Mouse (Mus musculus): ENCODE data around the gene Gm10775. TPM values are rescaled to one million over a fixed set of nuclear protein-coding genes. Genes with fewer than 3 reads are reported as not detected.
A peak's percentile ranks its signal among the peaks of the same experiment; 100 is the strongest.

The Gm10775 gene
- total and polyA plus RNA-seq, 2 experiments from 2014 or later = not detected

GRCm38 (mm10) chr13:65262086-65262485 lies 2.7 kb downstream of the Gm10775 start:
- Histone ChIP-seq H3K9ac (replicated peaks; ENCODE audit: low read depth, low read length) (no peak overlapping the region), H3K4me1 (ENCODE audit: control insufficient read depth, insufficient read depth) (no peaks in the 10 kb centered on the region), H3K27ac (ENCODE audit: low read depth) (no peak overlapping the region), H3K27me3 (ENCODE audit: control insufficient read depth, insufficient read depth, low read length) (no peaks in the 10 kb centered on the region), H3K4me3 (ENCODE audit: low read depth, low read length) (no peak overlapping the region), H3K9me3 (replicated peaks; ENCODE audit: control insufficient read depth, low read length) (peaks cover 17% of the 10 kb centered on the region), H3K4me2 (ENCODE audit: low read depth, low read length) (no peak overlapping the region), H3K36me3 (replicated peaks; ENCODE audit: control insufficient read depth, insufficient read depth, low read length) (no peaks in the 10 kb centered on the region)
- 87% methylated on average over 5 of the region's 5 CpGs for WGBS
- ATAC-seq (ENCODE audit: insufficient read depth, low read depth) = no peak
- TF ChIP-seq EP300 (IDR thresholded peaks at IDR 0.05; ENCODE audit: low read depth) (no peak), CTCF (IDR thresholded peaks at IDR 0.05; ENCODE audit: low read depth) (no peak)
- DNase-seq (ENCODE audit: low spot score) = no peak

- Histone ChIP-seq H3K9me3 (replicated peaks; ENCODE audit: control insufficient read depth, low read length) (no peaks in the 10 kb centered on the region), H3K4me3 (ENCODE audit: low read depth, low read length) (peak overlapping the region; percentile 77), H3K27ac (ENCODE audit: low read depth) (peak overlapping the region; percentile 88), H3K4me2 (ENCODE audit: low read depth, low read length) (peak overlapping the region; percentile 83), H3K4me1 (ENCODE audit: control insufficient read depth, insufficient read depth) (0 out of 2 replicates have a peak, but pooled peaks cover 5% of the 10 kb centered on the region), H3K36me3 (replicated peaks; ENCODE audit: control insufficient read depth, insufficient read depth, low read length) (no peaks in the 10 kb centered on the region), H3K9ac (replicated peaks; ENCODE audit: low read depth, low read length) (peak overlapping the region; percentile 66), H3K27me3 (ENCODE audit: control insufficient read depth, insufficient read depth, low read length) (no peaks in the 10 kb centered on the region)
- DNase-seq (ENCODE audit: low spot score) (no peak), ATAC-seq (ENCODE audit: insufficient read depth, low read depth) (no peak)
- no peak for TF ChIP-seq CTCF (IDR thresholded peaks at IDR 0.05; ENCODE audit: low read depth)
- TF ChIP-seq EP300 (IDR thresholded peaks at IDR 0.05; ENCODE audit: low read depth) = no peak
- 8% methylated on average over 9 of the region's 9 CpGs for WGBS
These were observed 18.6 kb downstream of the Gm10775 start for GRCm38 (mm10) chr13:65277994-65278382.

GRCm38 (mm10) chr13:65278383-65279341 lies 19.3 kb downstream of the Gm10775 start, which contains the start of gene Zfp369:
Gene Zfp369, plus strand, starts transcription at chr13:65278814.
- peak; percentile 99 for ATAC-seq (ENCODE audit: insufficient read depth, low read depth)
- WGBS = under 1% methylated on average over 50 of the region's 50 CpGs

GRCm38 (mm10) chr13:65286771-65287170 lies 27.4 kb downstream of the Gm10775 start:
- Histone ChIP-seq H3K36me3 (replicated peaks; ENCODE audit: control insufficient read depth, insufficient read depth, low read length) (peaks cover 61% of the 10 kb centered on the region), H3K9me3 (replicated peaks; ENCODE audit: control insufficient read depth, low read length) (peaks cover 34% of the 10 kb centered on the region)

More at GRCm38 (mm10) chr13:65278383-65279341, 19.3 kb downstream of the Gm10775 start, which contains the start of gene Zfp369:
- Histone ChIP-seq H3K36me3 (replicated peaks; ENCODE audit: control insufficient read depth, insufficient read depth, low read length) (no peaks in the 10 kb centered on the region), H3K4me2 (ENCODE audit: low read depth, low read length) (peak within 1 kb of the TSS; percentile 83), H3K4me1 (ENCODE audit: control insufficient read depth, insufficient read depth) (0 out of 2 replicates have a peak, but pooled peaks cover 5% of the 10 kb centered on the region), H3K9me3 (replicated peaks; ENCODE audit: control insufficient read depth, low read length) (no peaks in the 10 kb centered on the region), H3K4me3 (ENCODE audit: low read depth, low read length) (peak within 1 kb of the TSS; percentile 77), H3K27ac (ENCODE audit: low read depth) (peak within 1 kb of the TSS; percentile 88), H3K27me3 (ENCODE audit: control insufficient read depth, insufficient read depth, low read length) (no peaks in the 10 kb centered on the region), H3K9ac (replicated peaks; ENCODE audit: low read depth, low read length) (peak within 1 kb of the TSS; percentile 66)
- TF ChIP-seq EP300 (IDR thresholded peaks at IDR 0.05; ENCODE audit: low read depth) = 0 out of 2 replicates have a peak, but pooled peaks have one; percentile 47
- no peak for TF ChIP-seq CTCF (IDR thresholded peaks at IDR 0.05; ENCODE audit: low read depth)
- peak; percentile 95 for DNase-seq (ENCODE audit: low spot score)

GRCm38 (mm10) chr13:65296354-65296753 lies 37.0 kb downstream of the Gm10775 start:
- ATAC-seq (ENCODE audit: insufficient read depth, low read depth) = no peak
- WGBS = 92% methylated on average over 4 of the region's 4 CpGs
- Histone ChIP-seq H3K4me2 (ENCODE audit: low read depth, low read length) (no peak overlapping the region), H3K36me3 (replicated peaks; ENCODE audit: control insufficient read depth, insufficient read depth, low read length) (peaks cover 63% of the 10 kb centered on the region), H3K9ac (replicated peaks; ENCODE audit: low read depth, low read length) (no peak overlapping the region), H3K27me3 (ENCODE audit: control insufficient read depth, insufficient read depth, low read length) (no peaks in the 10 kb centered on the region), H3K4me1 (ENCODE audit: control insufficient read depth, insufficient read depth) (no peaks in the 10 kb centered on the region), H3K9me3 (replicated peaks; ENCODE audit: control insufficient read depth, low read length) (peaks cover 53% of the 10 kb centered on the region), H3K4me3 (ENCODE audit: low read depth, low read length) (no peak overlapping the region), H3K27ac (ENCODE audit: low read depth) (no peak overlapping the region)
- no peak for TF ChIP-seq CTCF (IDR thresholded peaks at IDR 0.05; ENCODE audit: low read depth)
- TF ChIP-seq EP300 (IDR thresholded peaks at IDR 0.05; ENCODE audit: low read depth) = no peak
- DNase-seq (ENCODE audit: low spot score) = no peak

More at GRCm38 (mm10) chr13:65286771-65287170, 27.4 kb downstream of the Gm10775 start:
- no peak overlapping the region for H3K4me3 ChIP-seq (ENCODE audit: low read depth, low read length)
- H3K4me2 ChIP-seq (ENCODE audit: low read depth, low read length) = no peak overlapping the region
- TF ChIP-seq CTCF (IDR thresholded peaks at IDR 0.05; ENCODE audit: low read depth) (no peak), EP300 (IDR thresholded peaks at IDR 0.05; ENCODE audit: low read depth) (no peak)
- no peaks in the 10 kb centered on the region for H3K4me1 ChIP-seq (ENCODE audit: control insufficient read depth, insufficient read depth)
- DNase-seq (ENCODE audit: low spot score) (no peak), ATAC-seq (ENCODE audit: insufficient read depth, low read depth) (no peak)
- WGBS = 94% methylated on average over 2 of the region's 2 CpGs
- no peak overlapping the region for H3K27ac ChIP-seq (ENCODE audit: low read depth)
- H3K9ac ChIP-seq (replicated peaks; ENCODE audit: low read depth, low read length) = no peak overlapping the region
- H3K27me3 ChIP-seq (ENCODE audit: control insufficient read depth, insufficient read depth, low read length) = no peaks in the 10 kb centered on the region

Other genes with a start within 250 kb of the Gm10775 start
- not detected in 2 replicates for gene Spata31d1c, start 226.5 kb upstream of the Gm10775 start, total RNA-seq (2014; rRNA removed; ENCODE audit: low replicate concordance)
- gene Spata31d1c, start 226.5 kb upstream of the Gm10775 start, polyA plus RNA-seq (2015; fragmentation: Nextera tagmentation; extraction: Ambion mirVana) = not detected in 2 replicates
- gene Prss47, start 206.8 kb upstream of the Gm10775 start, total RNA-seq (2014; rRNA removed; ENCODE audit: low replicate concordance) = not detected in 2 replicates
- gene Prss47, start 206.8 kb upstream of the Gm10775 start, polyA plus RNA-seq (2015; fragmentation: Nextera tagmentation; extraction: Ambion mirVana) = not detected in 2 replicates
- 35.6 and 37.1 TPM in 2 replicates for gene Mfsd14b, start 146.6 kb upstream of the Gm10775 start, total RNA-seq (2014; rRNA removed; ENCODE audit: low replicate concordance)
- 24.2 and 26.9 TPM in 2 replicates for gene Mfsd14b, start 146.6 kb upstream of the Gm10775 start, polyA plus RNA-seq (2015; fragmentation: Nextera tagmentation; extraction: Ambion mirVana)
- gene Olfr465-ps1, start 121.5 kb upstream of the Gm10775 start, total RNA-seq (2014; rRNA removed; ENCODE audit: low replicate concordance) = not detected in 2 replicates
- not detected in 2 replicates for gene Olfr465-ps1, start 121.5 kb upstream of the Gm10775 start, polyA plus RNA-seq (2015; fragmentation: Nextera tagmentation; extraction: Ambion mirVana)
- gene Olfr466, start 109.3 kb upstream of the Gm10775 start, total RNA-seq (2014; rRNA removed; ENCODE audit: low replicate concordance) = not detected in 2 replicates
- not detected in 2 replicates for gene Olfr466, start 109.3 kb upstream of the Gm10775 start, polyA plus RNA-seq (2015; fragmentation: Nextera tagmentation; extraction: Ambion mirVana)
- not detected in 2 replicates for gene Nlrp4f, start 53.6 kb upstream of the Gm10775 start, total RNA-seq (2014; rRNA removed; ENCODE audit: low replicate concordance)
- gene Nlrp4f, start 53.6 kb upstream of the Gm10775 start, polyA plus RNA-seq (2015; fragmentation: Nextera tagmentation; extraction: Ambion mirVana) = not detected in 2 replicates
- gene Zfp369, start 19.3 kb downstream of the Gm10775 start, total RNA-seq (2014; rRNA removed; ENCODE audit: low replicate concordance) = 21.1 and 27.6 TPM in 2 replicates
- gene Zfp369, start 19.3 kb downstream of the Gm10775 start, polyA plus RNA-seq (2015; fragmentation: Nextera tagmentation; extraction: Ambion mirVana) = 5.2 and 6.2 TPM in 2 replicates

Measured in heart, postnatal 0 days (tissue).